Mouse (Mus musculus) liver, embryonic 13.5 days (tissue): ENCODE results near the gene Ccdc149. TPM values are rescaled to one million over a fixed set of nuclear protein-coding genes. Genes with fewer than 3 reads are reported as not detected.

ENCODE experiments used
- ATAC-seq: fragments of 200-750 bp; cut with Nextera tagmentation; 2 replicates; pipeline ENCODE4 v1.8.0; 2017; ENCODE audit warnings: low read depth, mild to moderate bottlenecking, moderate number of reproducible peaks, moderate library complexity
- DNase-seq: peaks from one replicate; pipeline ENCODE4 v3.0.0; 2022
- H3K27ac ChIP-seq: fragments of 300-500 bp; sonication (generic); 2 replicates; pipeline ENCODE4 v1.5.1; 2015; ENCODE audit warnings: moderate library complexity, mild to moderate bottlenecking, inconsistent platforms
- H3K27me3 ChIP-seq: fragments of 300-500 bp; sonication (generic); 2 replicates; pipeline ENCODE4 v1.6.1; 2015; ENCODE audit warnings: mild to moderate bottlenecking, inconsistent platforms
- H3K36me3 ChIP-seq: fragments of 300-500 bp; sonication (generic); 2 replicates; pipeline ENCODE4 v1.6.1; 2015; ENCODE audit warnings: mild to moderate bottlenecking, inconsistent platforms
- H3K4me1 ChIP-seq: fragments of 300-500 bp; sonication (generic); replicated peaks from 2 replicates; pipeline ENCODE4 v1.6.1; 2015; ENCODE audit warnings: inconsistent platforms
- H3K4me2 ChIP-seq: fragments of 300-500 bp; sonication (generic); 2 replicates; pipeline ENCODE4 v1.6.1; 2015; ENCODE audit warnings: inconsistent platforms, mild to moderate bottlenecking, moderate library complexity
- H3K4me3 ChIP-seq: fragments of 300-500 bp; sonication (generic); replicated peaks from 2 replicates; pipeline ENCODE4 v1.5.1; 2015; ENCODE audit warnings: mild to moderate bottlenecking, inconsistent platforms
- H3K9ac ChIP-seq: fragments of 300-500 bp; sonication (generic); 2 replicates; pipeline ENCODE4 v1.6.1; 2015; ENCODE audit warnings: mild to moderate bottlenecking, inconsistent platforms
- H3K9me3 ChIP-seq: fragments of 300-500 bp; sonication (generic); replicated peaks from 2 replicates; pipeline ENCODE4 v1.6.1; 2016; ENCODE audit warnings: inconsistent platforms
- WGBS: fragments of 180-500 bp; shearing (Covaris S2); methylation state at CpG from one replicate; pipeline ENCODE4 v1.1.7; 2015; ENCODE audit not compliant: insufficient replicate concordance; 5-methylcytosine and 5-hydroxymethylcytosine counted together
- polyA plus RNA-seq: library from polyadenylated mRNA; unstranded; fragments of >200 nt; fragmentation: Nextera tagmentation; extraction: Ambion mirVana; gene quantifications from 2 replicates; pipeline ENCODE4 v1.2.1, GENCODE M21; 2015

Ccdc149 gene
- polyA plus RNA-seq: 0.50 and 0.62 TPM in 2 replicates

DNA sequence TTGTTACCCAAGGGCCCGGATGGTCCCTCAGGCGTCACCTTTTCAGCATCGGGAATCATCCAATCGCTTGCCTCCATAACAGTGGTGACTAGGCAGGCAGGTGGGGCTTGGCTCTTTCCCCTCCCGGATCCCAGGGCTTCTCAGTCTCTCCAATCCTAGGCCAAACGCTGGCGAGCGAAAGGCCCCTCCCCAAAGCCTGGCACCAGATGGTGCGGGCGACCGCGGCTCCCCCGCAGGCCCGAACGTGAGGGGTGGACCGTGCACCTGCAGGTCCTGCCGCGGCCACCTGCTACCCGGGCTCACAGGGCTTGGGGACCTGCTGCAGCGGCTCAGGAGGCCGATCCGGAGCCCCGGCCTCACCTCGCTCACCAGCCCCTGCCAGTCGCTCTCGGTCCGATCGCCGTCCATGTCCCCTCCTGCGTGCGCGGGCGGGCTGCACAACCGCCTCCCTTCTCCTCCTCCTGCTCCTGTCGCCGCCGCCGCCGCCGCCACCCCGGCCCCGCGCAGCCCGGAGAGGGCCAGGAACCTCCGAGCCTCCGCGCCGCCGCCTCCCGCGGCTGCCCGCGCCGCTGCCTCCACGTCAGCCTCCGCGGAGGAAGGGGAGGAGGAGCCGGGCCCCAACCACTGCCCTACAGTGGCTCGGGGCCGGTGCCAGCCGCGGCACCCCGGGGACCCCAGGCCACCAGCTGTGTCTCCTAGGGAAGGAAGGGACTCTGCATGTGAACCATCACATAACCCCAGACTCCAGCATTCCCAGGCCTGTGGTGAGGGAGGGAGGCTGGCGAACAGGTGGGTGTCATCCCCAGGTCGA, at the start of gene Ccdc149:
Ccdc149 (minus strand) TSS at position 531 of the 811 bp plus-strand sequence.
- WGBS: 3% methylated on average over 65 of the region's 65 CpGs
- H3K4me1 ChIP-seq: 0 out of 2 replicates have a peak, but pooled peaks cover 6% of the 10 kb centered on the region
- DNase-seq (no peak), ATAC-seq (peak; percentile 81)
- H3K4me3 ChIP-seq: peak within 1 kb of the TSS; percentile 59
- peak within 1 kb of the TSS; percentile 63 for H3K9ac ChIP-seq
- no peak within 1 kb of the TSS for H3K27ac ChIP-seq
- H3K9me3 ChIP-seq: no peaks in the 10 kb centered on the region
- H3K27me3 ChIP-seq: peaks cover 23% of the 10 kb centered on the region
- no peaks in the 10 kb centered on the region for H3K36me3 ChIP-seq
- H3K4me2 ChIP-seq: peak within 1 kb of the TSS; percentile 67

DNA sequence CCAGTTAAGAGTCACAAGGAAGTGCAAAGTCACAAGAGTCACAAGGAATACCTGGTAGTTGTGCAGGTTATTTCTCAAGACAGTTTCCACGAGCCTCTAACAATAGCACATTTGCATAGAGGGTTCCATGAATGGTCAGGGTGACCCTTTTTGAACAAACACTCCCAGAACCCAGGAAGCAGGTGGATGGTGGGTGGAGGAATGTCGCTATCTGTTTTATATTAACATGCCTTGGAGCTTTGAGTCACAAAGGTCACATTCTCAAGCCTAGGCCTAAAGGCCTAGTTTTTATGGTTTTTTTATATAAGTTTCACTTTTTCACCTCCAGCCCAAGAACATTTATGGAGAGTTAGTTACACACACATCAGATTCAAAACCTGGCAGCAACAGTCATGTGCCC, 48.6 kb upstream of the Ccdc149 start:
- Histone ChIP-seq H3K27me3 (peaks cover 4% of the 10 kb centered on the region; the same call in 1 of the 2 replicates), H3K4me3 (no peak overlapping the region), H3K27ac (no peak overlapping the region), H3K9me3 (0 out of 2 replicates have a peak, but pooled peaks cover 9% of the 10 kb centered on the region), H3K4me2 (no peak overlapping the region), H3K36me3 (no peaks in the 10 kb centered on the region), H3K9ac (no peak overlapping the region), H3K4me1 (0 out of 2 replicates have a peak, but pooled peaks cover 5% of the 10 kb centered on the region)
- no peak for ATAC-seq
- 60% methylated on average over 2 of the region's 2 CpGs for WGBS
- no peak for DNase-seq

DNA sequence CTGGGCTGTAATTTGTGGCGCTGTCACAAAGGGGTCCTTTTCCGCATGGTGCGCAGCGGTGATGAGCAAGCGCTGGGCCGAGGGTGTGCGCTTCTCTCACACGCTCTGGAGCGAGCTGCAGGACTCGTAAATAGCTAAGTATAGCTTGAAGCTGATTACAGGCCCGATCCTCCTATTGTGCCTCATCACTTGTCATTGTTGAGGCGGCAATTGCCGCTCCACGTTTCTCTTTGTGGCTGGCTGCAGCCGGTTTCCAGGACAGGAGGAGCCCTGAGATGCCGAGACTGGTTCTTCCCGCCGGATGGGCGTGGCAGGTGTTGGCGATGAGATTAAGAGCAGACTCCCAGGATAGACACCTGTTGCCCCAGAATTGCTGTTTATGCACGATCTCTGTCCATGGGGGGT, 44.8 kb upstream of the Ccdc149 start:
- Histone ChIP-seq H3K4me3 (no peak overlapping the region), H3K9me3 (0 out of 2 replicates have a peak, but pooled peaks cover 9% of the 10 kb centered on the region), H3K4me1 (0 out of 2 replicates have a peak, but pooled peaks cover 5% of the 10 kb centered on the region), H3K27ac (no peak overlapping the region), H3K9ac (no peak overlapping the region), H3K27me3 (peaks cover 4% of the 10 kb centered on the region; the same call in 1 of the 2 replicates), H3K4me2 (peak overlapping the region; percentile 16; the same call in 1 of the 2 replicates), H3K36me3 (no peaks in the 10 kb centered on the region)
- ATAC-seq: no peak
- DNase-seq: no peak
- 20% methylated on average over 21 of the region's 21 CpGs for WGBS

DNA sequence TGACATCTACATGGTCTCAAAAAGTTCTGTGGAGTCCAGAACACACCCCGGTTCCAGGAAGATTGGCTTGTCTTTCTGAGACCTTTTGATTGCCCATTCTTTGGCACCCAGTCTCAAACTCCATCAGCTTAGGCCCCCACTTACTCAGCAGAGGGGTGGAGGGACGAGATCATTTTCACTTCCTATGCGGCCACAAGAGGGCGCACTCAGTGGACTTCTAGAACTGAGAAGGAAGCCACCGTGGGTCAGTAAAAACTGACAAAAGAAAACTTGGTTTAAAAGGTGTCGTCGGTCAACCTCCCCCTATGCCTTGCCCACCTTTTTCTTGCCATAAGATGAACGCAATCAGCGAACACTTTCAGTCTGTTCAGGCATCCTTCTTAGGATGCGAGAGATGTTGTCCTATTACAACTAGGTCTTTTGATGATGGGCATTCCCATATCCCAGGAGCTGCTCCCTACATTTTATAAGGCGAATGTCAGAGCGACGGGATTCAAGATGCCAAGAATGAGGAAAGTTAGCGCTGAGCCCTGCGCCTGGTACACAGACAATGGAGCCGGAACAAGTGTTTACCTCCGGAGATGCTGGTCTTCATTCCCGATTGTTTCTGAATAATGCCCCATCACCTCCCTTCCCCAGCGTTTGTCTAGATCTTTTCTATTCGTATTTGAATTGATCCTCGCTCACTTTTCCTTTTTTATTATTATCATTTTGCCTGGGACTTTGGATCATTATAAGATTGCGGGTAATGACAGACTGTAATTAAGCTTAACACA, 44.1 kb upstream of the Ccdc149 start:
- H3K4me1 ChIP-seq: 0 out of 2 replicates have a peak, but pooled peaks cover 5% of the 10 kb centered on the region
- WGBS: 30% methylated on average over 22 of the region's 22 CpGs
- no peaks in the 10 kb centered on the region for H3K36me3 ChIP-seq
- H3K27me3 ChIP-seq: peaks cover 4% of the 10 kb centered on the region; the same call in 1 of the 2 replicates
- no peak overlapping the region for H3K27ac ChIP-seq
- DNase-seq (no peak), ATAC-seq (no peak)
- no peak overlapping the region for H3K4me3 ChIP-seq
- H3K4me2 ChIP-seq: peak overlapping the region; percentile 16; the same call in 1 of the 2 replicates
- 0 out of 2 replicates have a peak, but pooled peaks cover 9% of the 10 kb centered on the region for H3K9me3 ChIP-seq
- H3K9ac ChIP-seq: no peak overlapping the region

DNA sequence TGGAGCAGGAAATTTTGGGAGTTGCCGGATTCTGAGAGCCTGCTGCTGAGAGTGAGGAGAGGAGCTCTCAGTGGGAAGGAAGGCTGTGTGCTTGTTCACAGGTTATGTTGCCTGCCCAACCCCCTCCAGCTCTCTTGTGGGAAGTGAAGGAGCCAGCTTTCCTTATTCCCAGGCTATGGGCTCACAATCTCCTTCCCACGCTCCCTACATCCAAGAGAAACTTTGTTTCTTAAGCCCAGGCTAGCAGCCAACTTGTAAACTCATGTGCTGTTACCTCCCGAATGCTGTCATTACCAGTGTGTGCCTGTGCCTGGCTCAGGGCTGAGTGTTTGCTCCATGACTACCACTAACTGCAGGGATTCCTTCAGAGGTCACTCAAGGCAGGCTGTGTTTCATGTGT, 39.8 kb upstream of the Ccdc149 start:
- Histone ChIP-seq H3K27me3 (no peaks in the 10 kb centered on the region), H3K4me1 (0 out of 2 replicates have a peak, but pooled peaks cover 2% of the 10 kb centered on the region), H3K9me3 (no peaks in the 10 kb centered on the region), H3K36me3 (no peaks in the 10 kb centered on the region), H3K9ac (no peak overlapping the region), H3K4me3 (no peak overlapping the region), H3K4me2 (no peak overlapping the region), H3K27ac (no peak overlapping the region)
- 60% methylated on average over 3 of the region's 3 CpGs for WGBS
- ATAC-seq (no peak), DNase-seq (no peak)

- Histone ChIP-seq H3K4me1 (no peaks in the 10 kb centered on the region), H3K4me3 (no peak overlapping the region), H3K27ac (no peak overlapping the region), H3K4me2 (no peak overlapping the region), H3K36me3 (no peaks in the 10 kb centered on the region), H3K9ac (no peak overlapping the region), H3K9me3 (no peaks in the 10 kb centered on the region), H3K27me3 (no peaks in the 10 kb centered on the region)
- WGBS: 75% methylated on average over 6 of the region's 6 CpGs
- ATAC-seq (no peak), DNase-seq (no peak)
Measured at GRCm38 (mm10) chr5:52509416-52509815, 38.1 kb upstream of the Ccdc149 start.

DNA sequence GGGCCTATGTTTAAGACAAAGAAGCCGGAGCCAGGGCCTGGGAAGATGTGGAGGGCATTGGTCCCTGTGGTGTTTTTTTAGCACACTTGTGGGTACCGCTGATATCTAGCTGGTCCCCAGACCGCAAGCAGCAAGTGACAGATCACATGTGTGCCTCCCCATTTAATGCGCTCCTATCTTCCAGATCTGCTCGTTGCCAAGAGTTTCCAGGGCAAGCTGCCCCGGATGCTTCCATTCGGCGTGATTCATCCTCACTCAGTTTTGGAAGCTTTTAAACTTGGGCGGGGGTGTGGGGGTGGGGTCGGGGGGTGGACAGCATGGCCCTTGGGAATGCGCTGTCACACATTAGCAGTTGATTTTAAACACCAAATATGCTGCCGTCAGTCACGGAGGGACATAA, 33.3 kb upstream of the Ccdc149 start:
- Histone ChIP-seq H3K9me3 (no peaks in the 10 kb centered on the region), H3K9ac (no peak overlapping the region), H3K36me3 (no peaks in the 10 kb centered on the region), H3K27ac (no peak overlapping the region), H3K27me3 (no peaks in the 10 kb centered on the region), H3K4me2 (no peak overlapping the region), H3K4me3 (no peak overlapping the region), H3K4me1 (no peaks in the 10 kb centered on the region)
- ATAC-seq (no peak), DNase-seq (no peak)
- 76% methylated on average over 13 of the region's 13 CpGs for WGBS

DNA sequence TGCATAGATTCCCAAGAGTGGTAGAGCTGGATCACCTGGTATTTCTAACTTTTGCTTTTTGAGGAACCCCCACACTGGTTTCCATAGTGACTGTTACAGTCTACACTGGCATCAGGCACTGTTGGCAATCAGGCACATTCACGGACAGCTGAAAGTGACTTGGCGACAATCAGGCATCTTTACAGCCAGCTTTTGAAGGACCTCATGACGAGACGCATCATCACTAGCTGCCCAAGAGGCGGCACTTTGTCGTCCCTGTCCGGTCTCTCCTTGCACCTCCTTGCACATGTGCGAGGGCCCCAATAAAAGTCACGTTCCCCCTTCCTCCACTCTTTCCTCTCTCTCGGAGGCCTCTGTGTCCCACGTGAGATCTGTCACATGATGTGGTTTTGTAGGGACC, 32.8 kb upstream of the Ccdc149 start:
- H3K9ac ChIP-seq: no peak overlapping the region
- no peaks in the 10 kb centered on the region for H3K9me3 ChIP-seq
- no peak overlapping the region for H3K4me2 ChIP-seq
- WGBS: 78% methylated on average over 11 of the region's 11 CpGs
- H3K36me3 ChIP-seq: no peaks in the 10 kb centered on the region
- no peaks in the 10 kb centered on the region for H3K4me1 ChIP-seq
- H3K27me3 ChIP-seq: no peaks in the 10 kb centered on the region
- no peak for ATAC-seq
- no peak for DNase-seq
- H3K27ac ChIP-seq: no peak overlapping the region
- no peak overlapping the region for H3K4me3 ChIP-seq

DNA sequence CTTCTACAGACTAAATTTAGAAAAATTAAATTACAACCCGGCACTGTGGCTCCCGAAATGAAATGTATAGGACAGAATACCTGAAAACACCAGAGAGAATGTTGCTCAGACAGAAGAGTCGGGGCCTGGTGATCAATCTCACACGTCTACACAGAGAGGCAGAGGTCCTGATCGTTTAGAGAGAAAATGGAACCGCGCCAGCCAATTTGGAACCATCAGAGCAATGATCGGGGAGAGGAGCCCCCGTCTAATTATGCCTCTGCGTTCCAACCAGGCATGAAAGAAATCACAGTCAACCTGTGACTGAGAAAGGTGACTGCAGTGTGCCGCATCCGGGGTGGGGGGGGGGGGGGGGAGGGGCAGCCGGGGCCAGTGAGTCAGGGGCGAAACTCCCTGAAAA, 24.4 kb upstream of the Ccdc149 start:
- no peak overlapping the region for H3K4me2 ChIP-seq
- no peaks in the 10 kb centered on the region for H3K36me3 ChIP-seq
- H3K9ac ChIP-seq: no peak overlapping the region
- H3K27me3 ChIP-seq: no peaks in the 10 kb centered on the region
- DNase-seq: no peak
- no peaks in the 10 kb centered on the region for H3K9me3 ChIP-seq
- H3K4me1 ChIP-seq: no peaks in the 10 kb centered on the region
- no peak overlapping the region for H3K4me3 ChIP-seq
- no peak for ATAC-seq
- H3K27ac ChIP-seq: no peak overlapping the region
- 55% methylated on average over 13 of the region's 14 CpGs for WGBS

GRCm38 (mm10) chr5:52491496-52491895, 20.2 kb upstream of the Ccdc149 start:
- no peaks in the 10 kb centered on the region for H3K27me3 ChIP-seq
- WGBS: 66% methylated on average over 6 of the region's 6 CpGs
- no peak for DNase-seq

More at GRCm38 (mm10) chr5:52491496-52491895, 20.2 kb upstream of the Ccdc149 start:
- Histone ChIP-seq H3K4me2 (no peak overlapping the region), H3K27ac (no peak overlapping the region), H3K36me3 (no peaks in the 10 kb centered on the region), H3K9ac (no peak overlapping the region), H3K4me3 (no peak overlapping the region), H3K9me3 (no peaks in the 10 kb centered on the region), H3K4me1 (no peaks in the 10 kb centered on the region)
- no peak for ATAC-seq
